Mouse (Mus musculus) neural tube, embryonic 11.5 days (tissue): ENCODE data around the gene Nfkbie. TPM values are rescaled to one million over a fixed set of nuclear protein-coding genes. Genes with fewer than 3 reads are reported as not detected.
A peak's percentile ranks its signal among the peaks of the same experiment; 100 is the strongest.

Source experiments
- ATAC-seq: fragments of 200-750 bp; cut with Nextera tagmentation; 2 replicates; pipeline ENCODE4 v1.8.0; 2017; ENCODE audit warnings: moderate number of reproducible peaks, mild to moderate bottlenecking, moderate TSS enrichment, moderate library complexity; ENCODE audit not compliant: insufficient read depth, low FRiP score, low TSS enrichment
- DNase-seq: peaks from one replicate; pipeline ENCODE4 v3.0.0-alpha.2; 2015; ENCODE audit warnings: low spot score
- H3K27ac ChIP-seq: fragments of 300-500 bp; sonication (generic); 2 replicates; pipeline ENCODE4 v1.5.1; 2014; ENCODE audit warnings: low read depth, mild to moderate bottlenecking, low read length
- H3K27me3 ChIP-seq: fragments of 300-500 bp; sonication (generic); 2 replicates; pipeline ENCODE4 v1.6.1; 2014; ENCODE audit warnings: mild to moderate bottlenecking, low read length, mixed read lengths; ENCODE audit not compliant: control insufficient read depth, insufficient read depth
- H3K36me3 ChIP-seq: fragments of 300-500 bp; sonication (generic); 2 replicates; pipeline ENCODE4 v1.6.1; 2014; ENCODE audit warnings: mild to moderate bottlenecking, low read length, moderate library complexity, mixed read lengths; ENCODE audit not compliant: control insufficient read depth, insufficient read depth
- H3K4me1 ChIP-seq: fragments of 300-500 bp; sonication (generic); 2 replicates; pipeline ENCODE4 v1.6.1; 2014; ENCODE audit warnings: low read length, mixed read lengths; ENCODE audit not compliant: control insufficient read depth, insufficient read depth
- H3K4me2 ChIP-seq: fragments of 300-500 bp; sonication (generic); 2 replicates; pipeline ENCODE4 v1.6.1; 2014; ENCODE audit warnings: low read depth, mild to moderate bottlenecking, moderate library complexity
- H3K4me3 ChIP-seq: fragments of 300-500 bp; sonication (generic); 2 replicates; pipeline ENCODE4 v1.5.1; 2014; ENCODE audit warnings: low read depth, low read length
- H3K9ac ChIP-seq: fragments of 300-500 bp; sonication (generic); 2 replicates; pipeline ENCODE4 v1.6.1; 2014; ENCODE audit warnings: mild to moderate bottlenecking, low read length
- H3K9me3 ChIP-seq: fragments of 300-500 bp; sonication (generic); 2 replicates; pipeline ENCODE4 v1.6.1; 2016; ENCODE audit warnings: low read length; ENCODE audit not compliant: control insufficient read depth
- WGBS: fragments of 180-500 bp; shearing (Covaris S2); extraction: QIAGEN DNeasy Blood & Tissue Kit; methylation state at CpG from one replicate; pipeline ENCODE4 v1.1.7; 2014; 5-methylcytosine and 5-hydroxymethylcytosine counted together
- polyA plus RNA-seq: library from polyadenylated mRNA; unstranded; fragments of >200 nt; fragmentation: Nextera tagmentation; extraction: Ambion mirVana; gene quantifications from 2 replicates; pipeline ENCODE4 v1.2.1, GENCODE M21; 2014

Nfkbie gene
- polyA plus RNA-seq, 1 experiment from 2014 or later, result 6.9 TPM

GRCm38 (mm10) chr17:45569999-45570398 lies 14.5 kb downstream of the Nfkbie start:
- Histone ChIP-seq H3K9ac (no peak overlapping the region), H3K27ac (no peak overlapping the region), H3K4me1 (peaks cover 8% of the 10 kb centered on the region), H3K36me3 (peaks cover 35% of the 10 kb centered on the region), H3K9me3 (no peaks in the 10 kb centered on the region), H3K27me3 (no peaks in the 10 kb centered on the region), H3K4me3 (no peak overlapping the region), H3K4me2 (no peak overlapping the region)
- 85% methylated on average over 4 of the region's 4 CpGs for WGBS
- DNase-seq (no peak), ATAC-seq (no peak)

GRCm38 (mm10) chr17:45572103-45573086 lies 16.9 kb downstream of the Nfkbie start:
- Histone ChIP-seq H3K4me3 (peak overlapping the region; percentile 100), H3K4me1 (peaks cover 6% of the 10 kb centered on the region), H3K9me3 (no peaks in the 10 kb centered on the region), H3K9ac (peak overlapping the region; percentile 99), H3K27ac (peak overlapping the region; percentile 93), H3K27me3 (no peaks in the 10 kb centered on the region), H3K36me3 (peaks cover 29% of the 10 kb centered on the region), H3K4me2 (peak overlapping the region; percentile 94)
- DNase-seq (peak; percentile 89), ATAC-seq (peak; percentile 65)
- WGBS, result under 1% methylated on average over 55 of the region's 57 CpGs

- Histone ChIP-seq H3K4me1 (peaks cover 6% of the 10 kb centered on the region), H3K4me3 (peak within 1 kb of the TSS; percentile 100), H3K4me2 (peak within 1 kb of the TSS; percentile 94), H3K36me3 (peaks cover 25% of the 10 kb centered on the region), H3K9ac (peak within 1 kb of the TSS; percentile 99), H3K27ac (peak within 1 kb of the TSS; percentile 93), H3K9me3 (no peaks in the 10 kb centered on the region), H3K27me3 (no peaks in the 10 kb centered on the region)
- WGBS, result 0% methylated on average over 41 of the region's 41 CpGs
- ATAC-seq, result peak; percentile 85
- DNase-seq, result peak; percentile 99
Observed at GRCm38 (mm10) chr17:45573087-45573779, 17.7 kb downstream of the Nfkbie start, which contains the start of gene Hsp90ab1. Gene Hsp90ab1 (minus strand): TSS chr17:45573271.

GRCm38 (mm10) chr17:45573780-45574123 lies 18.2 kb downstream of the Nfkbie start:
- WGBS, result 0% methylated on average over 18 of the region's 18 CpGs
- H3K4me1 ChIP-seq, result peaks cover 6% of the 10 kb centered on the region
- H3K4me3 ChIP-seq, result peak overlapping the region; percentile 100

GRCm38 (mm10) chr17:45574129-45574761 lies 18.7 kb downstream of the Nfkbie start:
- WGBS, result 3% methylated on average over 17 of the region's 17 CpGs
- Histone ChIP-seq H3K9me3 (no peaks in the 10 kb centered on the region), H3K9ac (peak overlapping the region; percentile 99), H3K4me1 (peaks cover 6% of the 10 kb centered on the region), H3K36me3 (peaks cover 17% of the 10 kb centered on the region), H3K4me2 (peak overlapping the region; percentile 94), H3K27ac (peak overlapping the region; percentile 93), H3K27me3 (no peaks in the 10 kb centered on the region), H3K4me3 (peak overlapping the region; percentile 100)
- ATAC-seq, result peak; percentile 22
- no peak for DNase-seq

More at GRCm38 (mm10) chr17:45573780-45574123, 18.2 kb downstream of the Nfkbie start:
- H3K9me3 ChIP-seq, result no peaks in the 10 kb centered on the region
- H3K27me3 ChIP-seq, result no peaks in the 10 kb centered on the region
- H3K36me3 ChIP-seq, result peaks cover 20% of the 10 kb centered on the region
- ATAC-seq (peak; percentile 70), DNase-seq (peak; percentile 93)
- peak overlapping the region; percentile 99 for H3K9ac ChIP-seq
- H3K4me2 ChIP-seq, result peak overlapping the region; percentile 94
- peak overlapping the region; percentile 93 for H3K27ac ChIP-seq

- no peak overlapping the region for H3K27ac ChIP-seq
- 93% methylated on average over 8 of the region's 8 CpGs for WGBS
- DNase-seq (no peak), ATAC-seq (no peak)
- H3K9me3 ChIP-seq, result no peaks in the 10 kb centered on the region
- no peaks in the 10 kb centered on the region for H3K27me3 ChIP-seq
- no peak overlapping the region for H3K4me2 ChIP-seq
- no peak overlapping the region for H3K9ac ChIP-seq
- peaks cover 6% of the 10 kb centered on the region for H3K4me1 ChIP-seq
- no peak overlapping the region for H3K4me3 ChIP-seq
- peaks cover 8% of the 10 kb centered on the region for H3K36me3 ChIP-seq
Observed at GRCm38 (mm10) chr17:45575123-45575897, 19.8 kb downstream of the Nfkbie start.

- no peaks in the 10 kb centered on the region for H3K9me3 ChIP-seq
- no peak overlapping the region for H3K4me3 ChIP-seq
- WGBS, result 79% methylated on average over 5 of the region's 5 CpGs
- no peaks in the 10 kb centered on the region for H3K27me3 ChIP-seq
- no peak overlapping the region for H3K9ac ChIP-seq
- ATAC-seq (no peak), DNase-seq (no peak)
- H3K27ac ChIP-seq, result no peak overlapping the region
- peaks cover 10% of the 10 kb centered on the region for H3K4me1 ChIP-seq
- H3K4me2 ChIP-seq, result no peak overlapping the region
- no peaks in the 10 kb centered on the region for H3K36me3 ChIP-seq
Observed at GRCm38 (mm10) chr17:45578242-45578641, 22.7 kb downstream of the Nfkbie start.

- no peak overlapping the region for H3K9ac ChIP-seq
- H3K4me3 ChIP-seq, result no peak overlapping the region
- no peaks in the 10 kb centered on the region for H3K9me3 ChIP-seq
- no peaks in the 10 kb centered on the region for H3K27me3 ChIP-seq
- DNase-seq (no peak), ATAC-seq (no peak)
- H3K4me1 ChIP-seq, result peaks cover 10% of the 10 kb centered on the region
- no peak overlapping the region for H3K27ac ChIP-seq
- H3K36me3 ChIP-seq, result no peaks in the 10 kb centered on the region
- WGBS, result 75% methylated on average over 7 of the region's 7 CpGs
- no peak overlapping the region for H3K4me2 ChIP-seq
Observed at GRCm38 (mm10) chr17:45578843-45579242, 23.3 kb downstream of the Nfkbie start.
